Mouse (Mus musculus): ENCODE measurements around the gene H3f3a. TPM values are rescaled to one million over a fixed set of nuclear protein-coding genes. Genes with fewer than 3 reads are reported as not detected.
"Not testable (repeated sequence)": the region's sequence is repeated elsewhere in the genome, so short reads cannot be mapped to it uniquely, and the experiment has no call there.

H3f3a gene
- polyA plus RNA-seq, 1 experiment from 2014 or later = 2,745 TPM

DNA sequence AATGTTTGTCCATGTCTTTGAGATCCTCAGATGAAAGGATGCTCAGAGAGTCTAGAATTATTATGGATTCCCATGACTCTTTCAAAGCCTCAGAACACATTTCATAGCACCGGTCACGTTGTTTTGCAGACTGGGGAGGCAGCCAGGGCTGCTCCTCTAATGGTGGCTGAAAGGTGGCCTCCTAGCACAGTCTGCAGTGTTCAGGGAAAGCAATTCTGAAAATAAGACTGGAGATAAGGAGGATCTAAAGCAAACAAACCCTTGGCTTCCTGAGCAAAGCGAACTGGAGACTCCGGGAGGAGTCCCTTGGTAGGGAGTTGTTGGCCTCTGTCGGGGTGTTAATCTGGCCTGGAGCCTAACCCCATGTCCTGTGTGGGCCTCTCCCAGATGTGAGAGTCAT lies 23.4 kb upstream of the H3f3a start:
- Histone ChIP-seq H3K9ac (replicated peaks) (no peak overlapping the region), H3K27me3 (replicated peaks) (no peaks in the 10 kb centered on the region), H3K4me2 (no peak overlapping the region), H3K4me1 (no peaks in the 10 kb centered on the region), H3K9me3 (replicated peaks) (no peaks in the 10 kb centered on the region), H3K36me3 (no peaks in the 10 kb centered on the region), H3K4me3 (replicated peaks) (no peak overlapping the region), H3K27ac (replicated peaks) (no peak overlapping the region)
- WGBS = 92% methylated on average over 5 of the region's 5 CpGs
- no peak for ATAC-seq (ENCODE audit: low FRiP score)

DNA sequence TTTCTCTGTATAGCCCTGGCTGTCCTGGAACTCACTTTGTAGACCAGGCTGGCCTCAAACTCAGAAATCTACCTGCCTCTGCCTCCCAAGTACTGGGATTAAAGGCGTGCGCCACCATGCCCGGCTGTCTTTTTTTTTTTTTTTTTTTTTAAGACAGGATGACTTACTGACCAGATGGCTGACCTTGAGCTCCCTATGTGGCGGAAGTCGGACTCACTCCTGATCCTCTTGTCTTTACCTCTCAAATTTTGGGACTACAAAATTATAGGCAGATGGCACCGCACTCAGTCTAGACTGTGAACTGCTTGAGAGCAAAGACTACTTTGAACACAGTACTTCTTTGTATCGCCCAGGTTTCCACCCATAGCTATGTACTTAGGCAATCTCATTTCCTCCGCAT lies 22.7 kb upstream of the H3f3a start:
- not testable (repeated sequence) for H3K9me3 ChIP-seq (replicated peaks); H3K4me1 ChIP-seq; H3K4me3 ChIP-seq (replicated peaks); H3K27me3 ChIP-seq (replicated peaks); H3K27ac ChIP-seq (replicated peaks); ATAC-seq (ENCODE audit: low FRiP score); H3K4me2 ChIP-seq; H3K36me3 ChIP-seq; H3K9ac ChIP-seq (replicated peaks)
- WGBS = 88% methylated on average over 8 of the region's 8 CpGs

DNA sequence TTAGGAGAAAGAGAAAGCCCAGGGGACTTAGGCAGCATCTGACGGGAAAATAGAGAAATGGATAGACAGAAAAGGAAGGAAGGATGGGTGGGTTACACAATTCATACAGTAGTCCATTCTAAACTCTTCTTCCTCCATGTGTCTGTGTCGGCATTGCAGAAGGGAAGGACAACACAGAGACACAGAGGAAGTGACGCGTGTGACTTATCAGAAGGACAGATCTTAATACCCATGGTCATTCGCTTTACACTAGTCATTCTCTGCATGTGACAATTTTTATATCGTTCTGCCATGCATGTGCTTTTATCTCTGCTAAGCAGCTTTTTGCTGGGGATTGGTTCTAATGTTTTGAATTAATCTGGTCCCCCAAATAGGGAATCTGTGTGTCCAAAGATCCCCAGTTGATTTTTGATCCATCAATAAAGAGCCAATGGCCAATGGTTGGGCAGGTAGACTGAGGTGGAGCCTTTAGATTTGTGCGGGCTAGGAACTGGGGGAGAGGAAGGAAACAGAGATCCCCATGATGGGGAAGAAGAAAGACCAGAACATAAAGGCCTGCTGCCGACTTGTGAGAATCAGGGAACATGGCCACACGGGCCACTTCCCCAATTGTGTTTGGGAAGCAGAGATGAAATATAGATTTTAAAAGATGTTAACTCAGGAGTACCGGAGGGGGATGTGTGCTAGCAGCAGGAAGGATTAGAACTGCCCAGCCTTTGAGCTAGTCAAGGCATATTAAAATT lies 21.7 kb upstream of the H3f3a start:
- Histone ChIP-seq H3K4me2 (no peak overlapping the region), H3K9me3 (replicated peaks) (no peaks in the 10 kb centered on the region), H3K9ac (replicated peaks) (no peak overlapping the region), H3K4me3 (replicated peaks) (no peak overlapping the region), H3K27me3 (replicated peaks) (no peaks in the 10 kb centered on the region), H3K36me3 (no peaks in the 10 kb centered on the region), H3K4me1 (peaks cover 2% of the 10 kb centered on the region), H3K27ac (replicated peaks) (no peak overlapping the region)
- 84% methylated on average over 10 of the region's 10 CpGs for WGBS
- no peak for ATAC-seq (ENCODE audit: low FRiP score)

DNA sequence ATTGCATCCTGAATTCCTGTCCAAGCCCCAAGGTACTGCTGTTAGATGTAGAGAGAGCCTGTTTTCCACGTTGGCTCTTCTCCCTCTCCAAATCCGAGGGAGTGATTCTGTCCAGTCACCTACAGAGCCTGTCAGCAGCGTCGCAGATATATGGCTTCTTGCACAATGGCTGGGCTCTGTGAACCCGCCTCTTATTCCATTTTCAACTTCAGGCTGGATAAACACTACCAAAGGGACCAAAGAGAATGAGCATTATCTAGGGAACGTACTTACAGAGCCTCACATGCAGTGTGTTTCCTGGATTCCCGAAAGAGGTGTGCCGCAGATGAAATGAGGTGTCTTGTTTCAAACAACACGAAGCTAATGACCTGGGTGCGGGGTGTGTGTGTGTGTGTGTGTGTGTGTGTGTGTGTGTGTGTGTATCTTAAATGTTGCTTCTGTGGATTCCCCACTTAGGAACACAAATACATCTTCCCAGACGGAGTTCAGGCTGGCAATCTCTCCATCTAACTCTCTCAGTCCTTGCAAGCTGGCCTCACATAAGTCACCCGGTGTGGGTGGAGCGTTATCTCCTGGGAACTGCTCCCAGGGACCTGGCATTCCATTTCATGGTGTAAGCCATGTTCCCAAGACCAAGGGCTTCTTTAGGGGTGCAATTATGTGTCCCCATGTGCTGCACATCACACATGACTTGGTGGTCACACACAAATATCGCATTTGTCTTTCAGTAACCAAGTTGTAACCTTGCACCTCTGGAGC lies 17.0 kb upstream of the H3f3a start:
- no peak overlapping the region for H3K4me3 ChIP-seq (replicated peaks)
- H3K36me3 ChIP-seq = no peaks in the 10 kb centered on the region
- peaks cover 6% of the 10 kb centered on the region for H3K4me1 ChIP-seq
- 42% methylated on average over 14 of the region's 14 CpGs for WGBS
- no peak overlapping the region for H3K9ac ChIP-seq (replicated peaks)
- no peak overlapping the region for H3K4me2 ChIP-seq
- no peak overlapping the region for H3K27ac ChIP-seq (replicated peaks)
- H3K9me3 ChIP-seq (replicated peaks) = no peaks in the 10 kb centered on the region
- ATAC-seq (ENCODE audit: low FRiP score) = no peak
- no peaks in the 10 kb centered on the region for H3K27me3 ChIP-seq (replicated peaks)

DNA sequence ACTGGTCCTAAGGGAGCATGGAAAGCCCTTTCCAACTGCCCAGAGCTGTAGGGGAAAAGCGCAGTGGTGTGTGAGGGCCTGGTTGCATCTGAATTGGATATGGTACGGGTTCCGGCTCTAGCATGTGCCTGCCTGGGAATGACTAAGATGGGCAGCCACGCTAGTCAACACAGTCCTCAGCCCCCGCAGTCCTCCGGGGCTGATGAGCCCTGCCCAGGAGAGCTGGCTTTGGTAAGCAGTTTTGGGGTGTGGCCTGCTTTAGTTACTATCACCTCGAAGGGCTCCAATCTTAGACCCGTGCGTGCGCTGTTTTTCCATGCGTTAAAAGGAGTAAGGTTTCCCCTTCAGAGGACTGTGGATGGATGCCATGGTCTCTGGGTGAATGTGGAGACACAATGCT lies 16.4 kb upstream of the H3f3a start:
- ATAC-seq (ENCODE audit: low FRiP score) = no peak
- H3K36me3 ChIP-seq = no peaks in the 10 kb centered on the region
- H3K27me3 ChIP-seq (replicated peaks) = no peaks in the 10 kb centered on the region
- no peak overlapping the region for H3K4me3 ChIP-seq (replicated peaks)
- no peak overlapping the region for H3K27ac ChIP-seq (replicated peaks)
- no peaks in the 10 kb centered on the region for H3K9me3 ChIP-seq (replicated peaks)
- peaks cover 6% of the 10 kb centered on the region for H3K4me1 ChIP-seq
- H3K9ac ChIP-seq (replicated peaks) = no peak overlapping the region
- WGBS = 87% methylated on average over 11 of the region's 11 CpGs
- no peak overlapping the region for H3K4me2 ChIP-seq

DNA sequence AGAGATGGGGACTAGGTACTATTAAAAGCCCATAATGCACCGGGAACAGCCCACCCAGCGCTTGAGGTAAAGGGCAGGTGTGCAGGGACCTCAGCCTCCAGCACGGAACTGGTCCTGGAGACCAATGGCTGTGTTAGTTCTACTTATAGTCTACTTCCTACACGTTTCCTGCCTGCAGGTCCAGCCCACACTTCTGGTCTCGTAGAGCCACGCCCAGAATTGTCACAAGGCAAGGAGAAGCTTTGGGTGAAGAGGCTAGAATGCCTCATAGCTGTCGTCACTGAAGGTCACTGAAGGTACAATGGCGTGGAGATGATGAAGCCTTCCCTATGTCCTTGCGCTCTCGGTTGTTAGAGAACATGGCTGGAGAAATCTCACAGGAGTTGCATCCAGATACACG lies 16.0 kb upstream of the H3f3a start:
- 87% methylated on average over 11 of the region's 11 CpGs for WGBS
- no peaks in the 10 kb centered on the region for H3K36me3 ChIP-seq
- no peak overlapping the region for H3K27ac ChIP-seq (replicated peaks)
- no peak overlapping the region for H3K4me3 ChIP-seq (replicated peaks)
- peaks cover 6% of the 10 kb centered on the region for H3K4me1 ChIP-seq
- ATAC-seq (ENCODE audit: low FRiP score) = no peak
- H3K9ac ChIP-seq (replicated peaks) = no peak overlapping the region
- H3K27me3 ChIP-seq (replicated peaks) = no peaks in the 10 kb centered on the region
- H3K4me2 ChIP-seq = no peak overlapping the region
- H3K9me3 ChIP-seq (replicated peaks) = no peaks in the 10 kb centered on the region

DNA sequence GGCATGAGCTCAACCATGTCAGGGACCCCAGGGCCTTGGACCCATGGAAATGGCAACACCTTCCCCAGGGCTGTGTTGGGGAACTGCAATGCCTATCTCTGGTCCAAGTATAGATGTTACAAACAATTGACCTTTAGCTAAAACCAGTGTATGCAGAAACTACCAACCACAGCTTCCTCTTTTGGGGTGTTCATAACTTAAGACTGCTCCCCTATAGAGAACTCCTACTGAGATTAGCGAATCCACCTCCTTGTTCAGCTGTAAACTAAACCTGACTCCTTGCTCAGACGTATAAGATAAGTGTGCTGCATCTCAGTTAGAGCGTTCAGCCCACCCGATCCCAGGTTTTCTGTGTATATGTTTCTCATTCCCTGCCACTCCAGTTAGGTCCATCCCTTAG lies 12.9 kb upstream of the H3f3a start:
- no peak overlapping the region for H3K9ac ChIP-seq (replicated peaks)
- no peak overlapping the region for H3K27ac ChIP-seq (replicated peaks)
- 91% methylated on average over 4 of the region's 4 CpGs for whole genome bisulfite sequencing
- H3K36me3 ChIP-seq = no peaks in the 10 kb centered on the region
- no peaks in the 10 kb centered on the region for H3K27me3 ChIP-seq (replicated peaks)
- H3K4me2 ChIP-seq = no peak overlapping the region
- H3K4me1 ChIP-seq = peaks cover 6% of the 10 kb centered on the region
- no peak overlapping the region for H3K4me3 ChIP-seq (replicated peaks)
- no peak for ATAC-seq (ENCODE audit: low FRiP score)
- H3K9me3 ChIP-seq (replicated peaks) = no peaks in the 10 kb centered on the region

DNA sequence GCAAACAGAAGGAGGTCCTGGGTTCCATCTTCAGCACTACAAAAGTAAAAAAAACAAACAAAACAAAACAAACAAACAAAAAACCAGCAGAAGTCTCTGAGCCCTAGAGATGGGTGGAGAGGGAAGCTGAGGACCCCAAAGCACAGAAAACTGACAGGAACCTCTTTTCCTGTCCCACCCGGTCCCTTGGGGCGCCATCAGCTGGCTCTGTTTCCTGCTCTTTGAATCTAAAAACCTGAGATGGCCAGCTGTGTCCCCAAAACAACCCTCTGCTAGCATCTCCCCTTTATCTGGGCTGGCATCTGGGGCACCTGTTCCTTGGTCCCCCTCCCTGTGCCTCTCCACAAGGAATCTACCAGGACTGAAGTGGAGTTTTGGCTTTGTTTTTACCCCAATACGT lies 11.0 kb upstream of the H3f3a start:
- WGBS = 80% methylated on average over 3 of the region's 3 CpGs
- no peak for ATAC-seq (ENCODE audit: low FRiP score)

DNA sequence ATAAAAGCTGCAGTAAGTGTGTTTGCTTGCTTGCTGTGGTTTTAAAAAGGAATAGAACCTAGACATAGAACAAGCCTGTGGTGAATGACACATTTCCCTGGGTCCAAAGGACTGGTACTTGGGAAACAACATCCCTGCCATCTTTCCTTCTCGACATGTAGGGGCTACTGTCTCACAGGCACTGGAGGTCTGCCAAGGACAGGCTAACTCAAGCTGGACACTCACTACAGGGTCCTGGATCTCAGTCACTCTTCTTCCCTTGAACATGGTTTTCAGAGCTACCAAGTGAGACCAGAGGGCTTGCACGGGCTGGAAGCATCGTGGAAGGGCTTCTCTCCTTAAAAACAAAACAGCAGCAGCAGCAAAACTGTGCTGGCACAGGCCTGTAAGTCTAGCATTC lies 10.0 kb upstream of the H3f3a start:
- Histone ChIP-seq H3K27me3 (replicated peaks) (no peaks in the 10 kb centered on the region), H3K36me3 (no peaks in the 10 kb centered on the region), H3K27ac (replicated peaks) (no peak overlapping the region), H3K9me3 (replicated peaks) (no peaks in the 10 kb centered on the region), H3K4me2 (no peak overlapping the region), H3K4me3 (replicated peaks) (no peak overlapping the region), H3K4me1 (no peaks in the 10 kb centered on the region), H3K9ac (replicated peaks) (no peak overlapping the region)
- ATAC-seq (ENCODE audit: low FRiP score) = no peak
- WGBS = 74% methylated on average over 3 of the region's 3 CpGs

More for the DNA sequence above, 11.0 kb upstream of the H3f3a start:
- Histone ChIP-seq H3K9me3 (replicated peaks) (no peaks in the 10 kb centered on the region), H3K9ac (replicated peaks) (no peak overlapping the region), H3K4me2 (no peak overlapping the region), H3K27ac (replicated peaks) (no peak overlapping the region), H3K27me3 (replicated peaks) (no peaks in the 10 kb centered on the region), H3K36me3 (no peaks in the 10 kb centered on the region), H3K4me3 (replicated peaks) (no peak overlapping the region), H3K4me1 (no peaks in the 10 kb centered on the region)

DNA sequence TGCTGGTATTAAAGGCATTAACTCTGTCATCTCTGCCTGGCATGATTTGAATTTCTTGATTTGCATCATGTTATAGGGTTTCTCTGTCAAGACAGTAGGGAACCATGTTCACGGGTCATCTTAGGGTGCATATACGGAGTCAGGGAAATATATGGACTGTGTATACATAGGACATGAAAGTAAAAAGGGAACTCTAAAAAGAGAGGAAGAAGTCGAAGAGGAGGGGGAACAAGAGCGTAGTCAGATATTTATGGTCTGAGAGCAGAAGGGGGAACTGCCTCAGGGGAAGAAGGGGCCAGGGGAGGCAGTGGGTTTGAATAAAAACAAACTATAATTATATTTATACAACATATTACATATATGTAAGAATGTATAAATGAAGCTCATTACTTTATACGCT lies 8.5 kb upstream of the H3f3a start:
- Histone ChIP-seq H3K27ac (replicated peaks) (no peak overlapping the region), H3K27me3 (replicated peaks) (no peaks in the 10 kb centered on the region), H3K4me2 (no peak overlapping the region), H3K4me3 (replicated peaks) (no peak overlapping the region), H3K36me3 (no peaks in the 10 kb centered on the region), H3K9me3 (replicated peaks) (no peaks in the 10 kb centered on the region), H3K9ac (replicated peaks) (no peak overlapping the region), H3K4me1 (no peaks in the 10 kb centered on the region)
- WGBS = 89% methylated on average over 5 of the region's 5 CpGs
- no peak for ATAC-seq (ENCODE audit: low FRiP score)

DNA sequence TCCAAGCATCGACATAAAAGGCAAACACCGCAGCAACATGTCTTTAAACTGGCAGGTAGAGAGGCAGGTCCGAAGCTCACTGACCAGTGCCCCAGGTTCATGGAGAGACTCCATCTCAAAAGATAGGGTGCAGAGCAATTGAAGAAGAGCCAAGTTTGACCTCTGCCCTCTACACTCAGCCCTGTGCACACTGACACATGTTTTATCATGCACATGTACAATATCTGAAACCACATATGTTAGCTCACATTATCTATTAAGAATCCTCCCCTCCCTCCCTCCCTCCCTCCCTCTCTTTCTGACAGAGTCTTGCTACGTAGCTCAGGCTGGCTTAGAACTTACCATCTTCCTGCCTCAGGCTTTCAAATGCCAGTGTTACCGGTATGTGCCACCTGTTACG lies 7.4 kb upstream of the H3f3a start:
- H3K4me1 ChIP-seq = peaks cover under 1% of the 10 kb centered on the region
- no peak overlapping the region for H3K9ac ChIP-seq (replicated peaks)
- H3K9me3 ChIP-seq (replicated peaks) = no peaks in the 10 kb centered on the region
- no peak overlapping the region for H3K4me3 ChIP-seq (replicated peaks)
- no peaks in the 10 kb centered on the region for H3K27me3 ChIP-seq (replicated peaks)
- no peaks in the 10 kb centered on the region for H3K36me3 ChIP-seq
- H3K4me2 ChIP-seq = no peak overlapping the region
- ATAC-seq (ENCODE audit: low FRiP score) = no peak
- 91% methylated on average over 6 of the region's 6 CpGs for WGBS
- no peak overlapping the region for H3K27ac ChIP-seq (replicated peaks)

DNA sequence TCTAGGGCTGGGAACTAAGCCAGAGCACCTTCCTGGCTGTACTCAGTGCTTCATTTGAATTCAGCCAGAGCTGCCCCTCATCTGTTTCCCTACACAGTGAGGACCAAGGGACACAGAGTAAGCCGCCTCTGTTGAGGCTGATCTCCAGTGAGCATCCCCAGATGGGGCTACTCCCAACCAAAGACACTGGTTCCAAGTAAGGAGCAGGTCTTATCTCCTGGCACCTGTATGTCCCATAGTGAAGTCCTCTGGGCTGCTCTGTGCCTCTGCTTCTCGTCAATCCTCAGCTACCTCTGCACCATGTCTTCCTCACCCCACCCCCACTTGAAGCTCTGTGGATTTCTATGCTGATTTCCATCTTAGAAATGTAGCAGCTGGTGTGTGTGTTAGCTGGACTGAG lies 4.3 kb upstream of the H3f3a start:
- Histone ChIP-seq H3K4me2 (no peak overlapping the region), H3K36me3 (no peaks in the 10 kb centered on the region), H3K4me3 (replicated peaks) (no peak overlapping the region), H3K27ac (replicated peaks) (no peak overlapping the region), H3K27me3 (replicated peaks) (no peaks in the 10 kb centered on the region), H3K4me1 (peaks cover 20% of the 10 kb centered on the region), H3K9ac (replicated peaks) (no peak overlapping the region), H3K9me3 (replicated peaks) (no peaks in the 10 kb centered on the region)
- no peak for ATAC-seq (ENCODE audit: low FRiP score)
- 83% methylated on average over 2 of the region's 2 CpGs for WGBS
